Mouse (Mus musculus) spleen, postnatal 10 days (tissue): ENCODE measurements around the gene Dffa.

Source experiments
- DNase-seq, 2 experiments: peaks; one replicate each; pipeline ENCODE4 v3.0.0; 2021 to 2022; ENCODE audit warnings: low spot score in 2 of 2

Dffa gene

DNA sequence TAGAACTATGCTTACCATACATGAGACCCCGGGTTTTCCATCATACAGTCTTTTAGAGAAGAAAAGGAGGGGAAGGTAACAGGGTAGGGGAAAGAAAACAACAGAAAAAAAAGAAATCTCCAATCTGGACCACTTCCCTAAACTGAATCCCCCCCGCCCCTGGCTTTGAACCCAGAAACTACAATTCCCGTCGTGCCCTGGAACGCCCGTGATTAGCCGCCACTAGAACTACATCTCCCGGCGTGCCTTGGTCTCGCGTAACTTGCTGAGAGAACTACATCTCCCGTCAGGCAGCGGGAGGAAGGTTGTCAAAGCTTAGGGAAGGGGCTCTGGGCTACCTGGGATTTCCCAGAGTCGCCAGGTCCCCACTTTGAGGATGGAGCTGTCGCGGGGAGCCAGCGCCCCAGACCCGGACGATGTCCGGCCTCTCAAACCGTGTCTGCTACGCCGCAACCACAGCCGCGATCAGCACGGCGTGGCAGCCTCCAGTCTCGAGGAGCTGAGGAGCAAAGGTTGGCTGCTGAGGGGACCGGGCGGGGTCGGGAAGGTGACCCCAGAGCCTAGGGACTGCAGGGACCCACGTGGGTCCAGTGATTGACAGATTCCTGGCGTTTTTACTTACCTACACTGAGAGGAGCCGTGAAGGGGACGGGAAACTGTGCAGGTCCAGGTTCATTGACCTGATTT lies at the start of gene Dffa:
Gene Dffa, plus strand, starts transcription at position 272 of the 687 bp plus-strand sequence.
- peak; percentile 86 to 94 for DNase-seq

DNA sequence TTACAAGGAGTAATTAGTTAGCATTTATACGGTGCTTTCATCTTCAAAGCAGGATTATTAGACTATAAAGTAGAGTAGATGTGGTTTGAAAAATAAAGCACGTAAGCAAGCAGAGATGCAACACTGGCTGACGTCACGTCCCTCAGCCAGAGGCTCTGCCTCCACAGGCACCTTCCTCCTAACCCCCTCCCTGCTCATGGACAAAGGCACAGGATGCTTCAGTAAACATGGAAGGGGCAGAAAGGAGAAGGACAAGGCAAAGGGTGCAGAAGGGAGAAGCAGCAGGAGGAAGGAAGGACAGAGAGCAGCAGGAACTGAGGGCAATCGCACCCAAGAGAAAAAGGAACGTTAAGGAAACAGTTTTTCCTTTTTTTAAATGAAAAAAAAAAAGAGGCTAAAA lies 48.1 kb upstream of the Dffa start:
- no peak for DNase-seq

DNA sequence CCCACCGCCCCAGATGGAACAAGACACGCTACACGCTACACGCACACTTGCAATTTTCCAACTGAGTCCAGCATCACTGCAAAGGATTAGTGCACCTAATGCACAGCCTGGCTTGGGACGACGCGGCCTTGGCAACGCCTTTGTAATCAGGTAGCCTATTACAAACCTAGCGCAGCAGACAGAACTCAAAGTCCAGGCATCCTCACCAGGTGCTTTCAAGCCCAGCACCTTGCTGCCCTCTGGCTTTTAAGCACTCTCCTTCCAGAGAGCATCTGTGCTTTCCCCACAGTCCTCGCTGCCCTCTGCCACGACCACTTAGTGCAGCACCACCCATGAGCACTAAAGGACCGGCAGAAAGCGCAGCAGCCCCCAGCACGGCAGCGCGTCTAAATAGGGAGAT lies 47.0 kb upstream of the Dffa start:
- no peak for DNase-seq

DNA sequence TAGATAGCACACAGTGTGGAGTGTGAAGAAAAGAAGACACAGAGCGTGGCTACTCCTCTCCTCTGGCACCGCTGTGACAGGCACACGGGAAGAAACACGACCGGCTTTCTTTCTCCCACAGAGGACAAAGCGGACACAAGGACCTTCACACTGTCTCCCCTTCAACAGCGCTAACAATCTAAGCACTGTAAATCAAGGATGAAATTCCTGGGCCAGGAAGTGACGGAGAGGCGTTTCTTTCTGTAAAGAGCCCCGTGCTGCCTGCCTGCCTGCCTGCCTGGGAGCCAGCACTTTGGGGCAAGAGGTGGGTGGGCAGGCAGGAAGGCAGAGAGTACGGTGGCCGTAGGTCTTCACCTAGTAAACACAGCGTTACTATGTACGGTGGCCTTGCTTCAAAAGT lies 46.5 kb upstream of the Dffa start:
- DNase-seq, result no peak

DNA sequence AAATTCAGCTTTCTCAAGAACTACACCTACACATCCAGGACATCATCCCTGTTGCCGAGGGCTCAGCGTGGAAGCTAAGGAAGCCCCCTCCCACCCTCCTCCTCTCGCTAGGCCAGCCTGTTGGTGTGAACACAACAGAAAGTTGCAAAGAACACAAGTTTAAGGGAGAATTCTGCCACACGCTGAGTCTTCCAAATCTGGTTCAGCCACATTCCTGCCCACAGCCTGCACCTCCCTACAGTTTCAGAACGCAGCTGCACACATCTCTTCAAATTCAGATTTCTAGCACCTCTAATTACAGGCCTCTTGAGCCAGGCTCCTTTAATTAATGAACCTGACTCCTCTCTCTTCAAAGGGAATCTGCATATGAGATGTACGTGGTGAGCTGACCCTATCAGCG lies 45.6 kb upstream of the Dffa start:
- DNase-seq, result no peak

- DNase-seq, result no peak
Measured at GRCm38 (mm10) chr4:149059713-149060112, 44.2 kb upstream of the Dffa start.

DNA sequence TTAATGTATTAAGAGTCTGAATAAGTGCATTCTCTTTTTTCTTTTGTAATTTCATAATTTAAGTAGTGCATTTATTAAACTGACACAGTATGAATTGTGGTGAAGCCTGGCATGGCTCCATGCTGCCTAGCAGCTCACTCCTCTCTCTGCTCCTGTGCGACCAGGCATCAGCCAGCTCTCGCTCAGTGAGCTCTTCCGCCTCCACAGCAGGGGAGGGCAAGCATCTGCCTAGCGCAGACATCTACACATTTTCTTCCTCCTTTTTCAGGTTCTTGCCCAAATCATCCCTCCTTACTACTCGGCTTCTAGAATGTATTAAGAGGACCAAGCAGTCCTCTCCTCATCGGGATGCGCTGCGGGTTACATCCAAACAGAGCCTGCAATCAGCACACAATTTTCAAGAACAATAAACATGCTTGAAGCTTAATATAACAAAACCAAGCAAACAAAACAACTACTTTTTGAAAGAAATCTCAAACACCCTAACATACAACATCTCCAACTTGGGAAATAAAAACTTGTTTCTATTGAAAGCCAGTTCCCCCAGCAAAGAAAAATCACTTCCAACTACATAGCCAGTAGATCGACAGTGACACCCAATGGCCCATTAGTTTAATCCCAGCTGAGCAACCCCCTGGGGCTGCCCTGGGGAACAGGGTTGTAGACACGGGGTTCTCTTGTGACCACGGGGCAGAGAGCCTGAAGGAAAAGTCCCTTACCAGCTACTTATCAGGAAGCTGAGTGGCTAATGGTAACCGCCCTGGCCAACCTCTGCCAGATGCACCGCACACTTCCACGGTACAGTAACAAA lies 43.1 kb upstream of the Dffa start:
- no peak for DNase-seq

DNA sequence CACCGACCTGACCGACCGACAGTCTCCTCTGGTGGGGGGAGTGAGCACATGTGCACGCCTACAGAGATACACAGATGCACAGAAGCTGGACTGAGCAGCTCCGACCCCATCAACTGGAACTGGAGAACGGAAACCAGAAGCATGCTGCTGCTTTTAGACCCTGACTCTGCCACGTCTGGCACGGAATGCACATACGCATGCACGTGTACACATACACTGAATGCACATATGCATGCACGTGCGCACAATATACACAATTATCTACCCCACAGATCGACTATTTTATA lies 42.6 kb upstream of the Dffa start:
- DNase-seq, result no peak

GRCm38 (mm10) chr4:149062406-149063318 lies 41.3 kb upstream of the Dffa start:
- DNase-seq, result no peak

DNA sequence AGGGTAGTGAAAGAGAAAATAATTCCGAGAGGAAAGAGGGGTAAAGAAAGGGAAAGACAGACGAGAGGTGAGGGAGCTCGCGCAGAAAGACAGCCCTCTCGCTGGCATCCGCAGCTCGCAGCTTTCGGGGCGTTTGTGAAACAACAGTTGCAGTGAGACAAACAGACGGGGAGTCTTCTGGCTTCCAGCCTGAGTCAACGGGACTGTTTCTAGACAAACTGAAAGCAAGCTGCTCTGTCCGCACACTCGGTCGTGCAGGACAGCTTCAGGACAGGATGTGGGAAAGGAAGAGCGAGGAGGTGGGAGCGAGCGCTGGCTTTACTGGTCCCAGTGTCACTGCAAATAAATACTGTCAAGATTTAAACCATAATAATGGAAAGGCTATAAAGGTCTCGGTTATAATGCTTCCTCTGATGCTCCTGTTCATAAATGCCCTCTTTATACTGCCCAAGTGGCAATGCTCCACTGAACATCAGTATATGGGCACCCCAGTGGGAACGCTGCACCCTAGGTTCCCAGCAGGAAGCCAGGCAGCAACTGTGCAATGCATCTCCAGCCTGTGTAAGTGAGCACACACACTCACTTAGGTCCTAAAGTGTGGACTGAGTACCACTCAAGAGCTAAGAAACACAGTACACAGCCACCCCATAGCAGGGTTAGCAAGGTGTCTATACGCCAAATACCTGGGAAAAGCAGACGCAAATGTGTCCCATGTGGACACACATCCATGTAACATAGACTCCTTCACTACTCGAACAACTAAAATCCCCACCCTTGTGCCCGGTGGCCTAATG lies 39.7 kb upstream of the Dffa start:
- DNase-seq, result no peak

DNA sequence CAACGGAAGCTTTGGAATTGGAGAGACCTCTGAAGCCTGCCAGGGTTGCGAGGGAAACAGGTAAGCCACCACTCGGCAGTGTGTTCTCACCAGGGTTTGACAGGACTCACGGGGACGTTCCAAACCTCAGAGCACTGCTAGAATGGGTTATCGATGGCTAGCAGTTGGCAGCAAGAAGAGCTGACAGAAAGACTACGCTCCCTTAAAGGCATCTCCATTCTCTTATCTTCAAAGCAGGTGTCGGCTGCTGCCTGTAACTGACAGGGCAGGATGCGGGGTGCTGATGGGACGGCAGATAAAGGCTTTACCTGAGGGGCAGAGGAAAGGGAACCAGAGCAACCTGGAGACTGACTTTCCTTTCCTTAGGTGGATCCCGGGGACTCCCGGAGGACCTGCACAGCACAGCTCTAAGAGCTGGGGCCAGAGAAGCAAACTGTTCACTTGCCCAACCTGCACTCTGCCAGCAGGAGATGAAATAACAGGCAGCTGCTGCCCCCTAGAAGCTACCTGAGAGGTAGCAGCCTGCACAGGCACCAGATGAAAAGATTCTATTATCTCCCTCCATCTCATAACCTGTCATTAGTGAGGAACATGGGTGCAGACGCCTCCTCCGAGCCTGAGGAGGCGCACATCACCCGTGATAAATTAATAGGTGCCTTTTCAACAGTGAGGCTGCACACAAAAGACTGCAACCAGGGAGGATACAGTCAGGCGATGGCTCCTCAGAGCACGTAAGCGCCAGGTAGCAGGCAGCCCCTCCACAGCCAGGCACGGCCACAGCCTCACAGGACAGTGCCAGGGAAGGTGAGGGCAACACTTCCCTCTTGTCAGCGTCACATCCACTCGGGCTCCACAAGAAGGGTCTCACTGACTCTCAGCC lies 37.0 kb upstream of the Dffa start:
- no peak for DNase-seq

- no peak for DNase-seq
Measured at GRCm38 (mm10) chr4:149075073-149075472, 28.9 kb upstream of the Dffa start.

GRCm38 (mm10) chr4:149075871-149076575 lies 27.9 kb upstream of the Dffa start:
- DNase-seq, result peak; percentile 44 to 78

GRCm38 (mm10) chr4:149078261-149078660 lies 25.7 kb upstream of the Dffa start:
- DNase-seq, result no peak

DNA sequence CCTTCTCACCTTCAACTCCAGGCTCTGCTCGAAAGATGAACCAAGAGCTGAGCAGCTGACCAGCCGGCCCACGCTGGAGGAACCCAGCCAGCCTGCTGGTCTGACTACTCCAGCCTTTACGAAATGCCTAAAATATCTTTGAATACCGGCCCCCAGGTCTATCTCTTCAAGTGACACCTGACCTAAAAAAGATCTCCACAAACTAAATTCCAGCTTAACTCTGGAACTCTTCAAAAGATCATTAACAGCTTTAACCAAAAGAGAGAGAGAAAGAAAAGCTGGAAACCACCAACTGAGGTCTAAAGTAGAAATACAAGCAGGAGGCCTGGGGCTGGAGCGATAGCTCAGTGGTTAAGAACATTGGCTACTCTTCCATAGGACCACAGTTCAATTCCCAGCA lies 24.3 kb upstream of the Dffa start:
- DNase-seq, result no peak

DNA sequence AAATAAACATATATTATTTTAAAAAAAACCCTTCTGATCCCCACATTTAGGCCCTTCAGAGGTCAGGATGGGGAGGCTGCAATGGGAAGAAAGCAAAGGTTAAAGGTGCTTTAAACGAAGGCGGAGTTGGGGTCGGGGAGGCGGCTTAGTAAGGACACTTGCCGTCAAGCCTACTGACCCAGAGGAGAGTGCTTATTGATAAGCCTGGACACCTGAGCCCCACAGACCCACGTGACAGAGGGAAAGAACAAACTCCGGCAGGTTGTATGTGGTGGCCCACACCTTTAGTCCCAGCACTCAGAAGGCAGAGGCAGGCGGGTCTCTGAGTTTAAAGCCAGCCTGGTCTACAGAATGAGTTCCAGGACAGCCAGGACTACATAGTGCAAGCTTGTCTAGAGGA lies 23.8 kb upstream of the Dffa start:
- no peak for DNase-seq

GRCm38 (mm10) chr4:149081528-149081927 lies 22.4 kb upstream of the Dffa start:
- no peak for DNase-seq

DNA sequence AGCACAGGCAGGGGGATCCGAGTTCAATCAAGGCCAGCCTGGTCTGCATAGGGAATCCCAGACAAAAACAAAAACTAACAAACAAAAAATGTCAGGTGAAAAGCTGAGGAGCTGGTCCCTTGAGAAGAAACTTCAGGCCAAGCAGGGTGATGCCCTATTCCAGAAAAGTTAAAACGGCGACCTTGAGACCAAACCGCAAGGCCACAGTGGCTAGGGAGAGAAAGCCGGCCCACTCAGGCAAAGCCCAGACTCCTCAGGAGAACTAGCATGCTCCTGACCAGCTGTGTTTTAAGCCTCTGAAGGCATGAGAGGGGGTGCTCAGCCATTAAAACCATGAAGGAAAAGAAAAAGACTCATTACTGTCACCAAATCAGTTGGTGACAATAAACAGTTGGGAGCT lies 18.6 kb upstream of the Dffa start:
- DNase-seq, result no peak

DNA sequence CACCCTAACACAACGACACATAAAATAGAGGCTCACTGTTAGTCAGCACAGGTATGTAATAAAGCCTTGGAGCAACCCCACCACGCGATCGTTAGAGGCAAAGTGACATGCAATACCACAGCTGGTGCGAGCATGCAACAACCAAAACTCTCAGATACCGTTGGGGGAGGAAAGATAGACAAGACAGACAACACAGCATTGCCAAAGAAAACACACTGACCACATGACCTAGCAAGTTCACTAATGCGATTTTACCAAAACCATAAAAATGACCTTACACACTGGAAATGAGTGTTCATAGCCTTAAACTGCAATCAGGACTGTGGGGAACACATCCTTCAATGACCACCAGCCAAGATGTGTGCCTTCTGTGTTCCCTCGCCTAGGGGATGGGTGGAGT lies 12.6 kb upstream of the Dffa start:
- no peak for DNase-seq

- no peak for DNase-seq
Measured at GRCm38 (mm10) chr4:149097956-149098355, 6.0 kb upstream of the Dffa start.
